Mouse (Mus musculus) adrenal gland, adult 10 weeks (tissue): ENCODE data around the gene Pcsk2. TPM values are rescaled to one million over a fixed set of nuclear protein-coding genes. Genes with fewer than 3 reads are reported as not detected.

Experiments used
- polyA plus RNA-seq: library from polyadenylated mRNA; stranded (reverse); fragments of 350-450 nt; fragmentation: Illumina TruSeq; extraction: RNeasy Lipid Tissue Mini Kit (QIAGEN cat#74804); gene quantifications from one replicate; pipeline ENCODE4 v1.2.3, GENCODE M21; 2014; ENCODE audit warnings: low read depth, low replicate concordance

The Pcsk2 gene
- polyA plus RNA-seq: 2.2 TPM

GRCm38 (mm10) chr2:143545758-143546246 lies at the start of gene Pcsk2:
Gene Pcsk2, plus strand, starts transcription at chr2:143546156.

GRCm38 (mm10) chr2:143862484-143863231 lies 316.7 kb downstream of the Pcsk2 start, which contains the start of gene Bfsp1:
Gene Bfsp1, minus strand, starts transcription at chr2:143863173.

